34 mouse cellular contexts compared by ENCODE assay signal in the genomic region with DNA sequence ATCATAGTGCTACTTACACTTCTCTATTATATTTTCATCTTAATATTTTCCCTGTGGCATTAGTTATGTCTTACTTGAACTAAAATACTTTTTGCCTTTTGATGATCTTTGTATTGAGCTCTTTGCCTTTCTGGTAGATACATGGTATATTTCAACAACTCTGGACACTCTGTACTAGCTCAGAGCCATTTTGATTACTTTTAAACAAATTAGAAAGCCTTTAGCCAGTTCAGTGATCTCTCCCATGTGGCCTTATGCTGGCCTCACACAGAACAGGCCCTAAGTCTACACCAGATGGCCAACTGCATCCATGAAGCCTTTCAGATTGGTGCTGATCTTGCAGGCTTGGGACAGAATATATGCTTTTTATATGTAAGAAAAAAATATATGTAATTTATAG.
"Had no signal": no experiment of that assay in that cellular context is flagged by ENCODE, and none has a peak within 500 bp of the region (broad histone marks: within the 10 kb centered on the region; RNA-seq: fewer than 3 reads in every experiment).

No protein-coding gene starts in this region.

- H3K9me3 ChIP-seq: heart, embryonic 12.5 days; heart, embryonic 13.5 days; heart, embryonic 15.5 days; hindbrain, embryonic 10.5 days; hindbrain, embryonic 12.5 days; hindbrain, embryonic 13.5 days; hindbrain, embryonic 15.5 days; intestine, embryonic 15.5 days; kidney, embryonic 15.5 days had no signal

- ATAC-seq: hindbrain, embryonic 16.5 days; hindbrain, postnatal 0 days; inflammation-experienced regulatory T-cells, adult 6 months; intestine, embryonic 15.5 days; intestine, embryonic 16.5 days; intestine, postnatal 0 days had no signal

- H3K9ac ChIP-seq: heart, embryonic 12.5 days; heart, embryonic 13.5 days; heart, embryonic 15.5 days; hindbrain, embryonic 12.5 days; hindbrain, embryonic 13.5 days; hindbrain, embryonic 14.5 days; hindbrain, embryonic 15.5 days; intestine, embryonic 15.5 days; kidney, embryonic 15.5 days had no signal

- H3K4me3 ChIP-seq: heart, embryonic 12.5 days; heart, embryonic 13.5 days; heart, embryonic 15.5 days; hindbrain, embryonic 10.5 days; hindbrain, embryonic 12.5 days; hindbrain, embryonic 13.5 days; hindbrain, embryonic 15.5 days; intestine, embryonic 15.5 days; kidney, embryonic 15.5 days; layer of hippocampus, adult 2 months; left cerebral cortex, adult 2 months had no signal

- H3K36me3 ChIP-seq: heart, embryonic 12.5 days; heart, embryonic 13.5 days; heart, embryonic 15.5 days; hindbrain, embryonic 10.5 days; hindbrain, embryonic 12.5 days; hindbrain, embryonic 13.5 days; hindbrain, embryonic 15.5 days; intestine, embryonic 15.5 days; kidney, embryonic 15.5 days had no signal

- DNase-seq: heart, postnatal 10 days; heart, postnatal 14 days; heart, postnatal 36 days; heart, postnatal 4 days; kidney, adult 11 months; kidney, adult 18-20 months; kidney, adult 2 months; kidney, adult 8-10 months; kidney, adult 9 months; kidney, postnatal 10 days; kidney, postnatal 14 days; kidney, postnatal 25 days; kidney, postnatal 36 days; kidney, postnatal 4 days; layer of hippocampus, adult 9-11 months; layer of hippocampus, postnatal 36 days had no signal

- H3K4me2 ChIP-seq: heart, embryonic 12.5 days; heart, embryonic 13.5 days; heart, embryonic 15.5 days; hindbrain, embryonic 12.5 days; hindbrain, embryonic 13.5 days; hindbrain, embryonic 14.5 days; hindbrain, embryonic 15.5 days; intestine, embryonic 15.5 days; kidney, embryonic 15.5 days had no signal

- H3K27ac ChIP-seq: heart, embryonic 13.5 days; heart, embryonic 15.5 days; hindbrain, embryonic 10.5 days; hindbrain, embryonic 12.5 days; hindbrain, embryonic 13.5 days; hindbrain, embryonic 14.5 days; hindbrain, embryonic 15.5 days; hindbrain, postnatal 0 days; intestine, embryonic 15.5 days; kidney, embryonic 15.5 days; kidney, postnatal 0 days; layer of hippocampus, adult 2 months; left cerebral cortex, adult 2 months had no signal
